Mouse (Mus musculus) neural tube, embryonic 15.5 days (tissue): ENCODE results near the gene Arhgef19. TPM values are rescaled to one million over a fixed set of nuclear protein-coding genes. Genes with fewer than 3 reads are reported as not detected.

Experiments
- ATAC-seq: fragments of 200-750 bp; cut with Nextera tagmentation; 2 replicates; pipeline ENCODE4 v1.8.0; 2017; ENCODE audit warnings: mild to moderate bottlenecking, moderate TSS enrichment, moderate library complexity; ENCODE audit not compliant: low FRiP score
- H3K27ac ChIP-seq: fragments of 300-500 bp; sonication (generic); replicated peaks from 2 replicates; pipeline ENCODE4 v1.5.1; 2015; ENCODE audit warnings: mild to moderate bottlenecking, inconsistent platforms
- H3K27me3 ChIP-seq: fragments of 300-500 bp; sonication (generic); replicated peaks from 2 replicates; pipeline ENCODE4 v1.6.1; 2015; ENCODE audit warnings: inconsistent platforms
- H3K36me3 ChIP-seq: fragments of 300-500 bp; sonication (generic); 2 replicates; pipeline ENCODE4 v1.6.1; 2015; ENCODE audit warnings: inconsistent platforms
- H3K4me1 ChIP-seq: fragments of 300-500 bp; sonication (generic); 2 replicates; pipeline ENCODE4 v1.6.1; 2015; ENCODE audit warnings: inconsistent platforms
- H3K4me2 ChIP-seq: fragments of 300-500 bp; sonication (generic); 2 replicates; pipeline ENCODE4 v1.6.1; 2015; ENCODE audit warnings: inconsistent platforms, mild to moderate bottlenecking, moderate library complexity
- H3K4me3 ChIP-seq: fragments of 300-500 bp; sonication (generic); replicated peaks from 2 replicates; pipeline ENCODE4 v1.5.1; 2015; ENCODE audit warnings: mild to moderate bottlenecking, inconsistent platforms
- H3K9ac ChIP-seq: fragments of 300-500 bp; sonication (generic); replicated peaks from 2 replicates; pipeline ENCODE4 v1.6.1; 2015; ENCODE audit warnings: mild to moderate bottlenecking, inconsistent platforms
- H3K9me3 ChIP-seq: fragments of 300-500 bp; sonication (generic); replicated peaks from 2 replicates; pipeline ENCODE4 v1.6.1; 2016; ENCODE audit warnings: inconsistent platforms
- WGBS: fragments of 180-500 bp; shearing (Covaris S2); methylation state at CpG from one replicate; pipeline ENCODE4 v1.1.7; 2015; ENCODE audit warnings: mixed read lengths; 5-methylcytosine and 5-hydroxymethylcytosine counted together
- polyA plus RNA-seq: library from polyadenylated mRNA; unstranded; fragments of >200 nt; fragmentation: Nextera tagmentation; extraction: Ambion mirVana; gene quantifications from 2 replicates; pipeline ENCODE4 v1.2.1, GENCODE M21; 2015

Arhgef19 gene
- 1.3 and 3.8 TPM in 2 replicates for polyA plus RNA-seq

DNA sequence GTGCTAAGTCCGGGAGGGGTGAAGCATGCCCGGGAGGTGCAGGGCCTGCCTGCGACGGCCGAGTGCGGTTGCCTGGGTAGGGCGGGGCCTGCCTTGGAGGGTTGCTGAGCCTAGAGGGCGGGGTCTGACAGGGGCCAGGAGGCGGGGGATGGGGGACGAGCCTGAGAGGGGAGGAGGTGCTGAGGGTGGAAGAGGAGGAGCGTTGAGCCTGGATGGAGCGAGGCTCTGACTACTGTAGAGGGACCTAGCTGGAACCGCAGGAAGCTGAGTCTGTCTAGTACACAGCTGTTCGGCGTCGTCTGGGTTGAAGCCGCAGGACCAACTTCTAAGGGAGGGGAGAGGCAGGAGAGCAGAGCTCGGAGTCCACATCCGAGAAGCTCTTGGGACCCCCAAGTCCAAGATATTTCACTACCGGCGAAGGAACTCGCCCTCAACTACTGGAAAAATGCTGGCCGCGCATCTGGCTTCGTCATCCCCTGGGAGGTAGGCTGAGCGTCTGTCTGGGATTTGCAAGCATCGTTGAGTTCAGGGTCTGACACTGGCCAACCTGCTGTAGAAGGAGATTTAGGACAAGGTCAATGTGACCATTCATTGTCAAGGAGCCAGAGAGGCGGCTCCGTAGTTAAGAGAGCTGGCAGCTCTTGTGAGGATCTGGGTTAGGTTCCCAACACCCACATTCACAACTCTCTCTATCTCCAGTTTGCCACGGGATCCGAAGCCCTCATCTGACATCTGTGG lies at the start of gene Arhgef19:
Arhgef19 (plus strand) TSS at position 112 of the 738 bp plus-strand sequence.
- peaks cover 67% of the 10 kb centered on the region for H3K27me3 ChIP-seq
- WGBS, result 2% methylated on average over 30 of the region's 31 CpGs
- H3K4me1 ChIP-seq, result peaks cover 43% of the 10 kb centered on the region
- peak; percentile 79 for ATAC-seq
- no peaks in the 10 kb centered on the region for H3K36me3 ChIP-seq
- H3K9ac ChIP-seq, result peak within 1 kb of the TSS; percentile 34
- peak within 1 kb of the TSS; percentile 35 for H3K4me3 ChIP-seq
- no peak within 1 kb of the TSS for H3K27ac ChIP-seq
- H3K9me3 ChIP-seq, result no peaks in the 10 kb centered on the region
- peak within 1 kb of the TSS; percentile 67 for H3K4me2 ChIP-seq

DNA sequence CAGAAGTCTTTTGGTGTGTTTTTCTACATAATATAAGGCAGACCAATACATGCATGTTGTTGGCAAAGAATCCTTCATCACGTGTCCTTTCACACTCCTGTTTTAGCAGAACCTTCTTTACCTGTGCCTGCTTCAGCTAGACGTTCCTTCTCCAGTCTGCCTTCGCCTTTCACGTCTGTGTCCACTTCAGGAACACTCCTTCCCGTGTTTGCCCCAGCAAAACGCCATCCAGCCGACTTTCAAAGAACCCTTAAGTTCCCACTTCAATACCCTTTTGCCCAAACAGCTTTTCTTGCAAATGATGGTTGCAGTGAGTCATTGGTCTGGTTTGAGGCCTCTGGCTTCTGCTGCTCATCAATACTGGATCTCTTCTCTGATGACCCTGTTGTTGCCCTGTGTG lies 48.0 kb upstream of the Arhgef19 start:
- peaks cover 40% of the 10 kb centered on the region for H3K36me3 ChIP-seq
- no peaks in the 10 kb centered on the region for H3K27me3 ChIP-seq
- H3K4me3 ChIP-seq, result no peak overlapping the region
- no peak overlapping the region for H3K9ac ChIP-seq
- H3K27ac ChIP-seq, result no peak overlapping the region
- no peak for ATAC-seq
- WGBS, result 95% methylated on average over 7 of the region's 7 CpGs
- H3K9me3 ChIP-seq, result no peaks in the 10 kb centered on the region
- H3K4me1 ChIP-seq, result peaks cover 9% of the 10 kb centered on the region; the same call in 1 of the 2 replicates
- H3K4me2 ChIP-seq, result no peak overlapping the region

DNA sequence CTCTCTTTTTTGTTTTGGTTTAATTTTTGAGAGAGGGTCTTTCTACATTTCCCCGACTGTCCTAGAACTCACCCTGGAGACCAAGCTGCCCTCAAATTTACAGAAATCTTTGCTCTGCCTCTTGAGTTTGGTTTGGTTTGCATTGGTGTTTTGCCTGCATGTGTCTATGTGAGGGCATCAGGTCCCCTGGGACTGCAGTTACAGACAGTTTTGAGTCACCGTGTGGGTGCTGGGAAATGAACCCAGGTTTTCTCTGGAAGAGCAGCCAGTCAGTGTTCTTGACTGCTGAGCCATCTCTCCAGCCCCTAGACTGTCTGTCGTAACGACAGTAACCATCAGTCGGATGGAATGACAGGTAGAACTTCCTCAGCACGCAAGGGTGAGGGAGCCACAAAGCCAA lies 44.7 kb upstream of the Arhgef19 start:
- WGBS, result 96% methylated on average over 6 of the region's 6 CpGs
- H3K4me3 ChIP-seq, result no peak overlapping the region
- no peak overlapping the region for H3K9ac ChIP-seq
- peaks cover 60% of the 10 kb centered on the region for H3K36me3 ChIP-seq
- ATAC-seq, result no peak
- H3K9me3 ChIP-seq, result no peaks in the 10 kb centered on the region
- no peak overlapping the region for H3K27ac ChIP-seq
- H3K4me1 ChIP-seq, result no peaks in the 10 kb centered on the region
- H3K27me3 ChIP-seq, result no peaks in the 10 kb centered on the region
- no peak overlapping the region for H3K4me2 ChIP-seq

DNA sequence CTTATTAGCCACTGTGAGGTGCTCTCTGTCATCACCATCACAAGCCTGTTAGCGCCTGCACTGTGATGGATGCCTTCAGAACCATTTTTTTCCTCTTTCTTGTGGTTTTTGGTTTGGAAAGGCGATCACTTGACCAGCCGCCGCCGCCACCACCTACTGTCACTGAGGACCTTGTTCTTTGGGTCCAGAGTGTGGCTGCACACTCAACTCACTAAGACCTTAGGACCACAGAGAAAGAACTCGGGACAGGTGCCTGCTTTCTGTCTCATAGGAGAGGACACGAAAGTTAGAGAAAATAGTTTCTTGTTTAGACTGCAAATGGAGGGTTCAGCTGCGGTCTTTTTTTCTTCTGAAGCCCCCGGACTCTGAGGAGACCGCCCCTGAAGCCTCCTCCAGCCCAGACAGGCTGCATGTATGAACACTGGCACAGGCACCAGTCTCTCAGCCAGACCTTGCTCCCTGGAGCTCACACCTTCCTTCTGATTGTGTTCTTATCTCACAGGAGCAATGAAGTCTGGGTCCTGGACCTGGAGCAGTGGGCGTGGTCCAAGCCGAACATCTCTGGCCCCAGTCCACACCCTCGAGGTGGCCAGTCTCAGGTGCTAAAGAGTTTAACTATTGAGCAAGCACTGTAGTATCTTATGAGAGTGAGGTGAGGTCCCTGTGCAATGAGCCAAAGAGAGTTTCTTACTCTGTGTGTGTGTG lies 42.2 kb upstream of the Arhgef19 start:
- peaks cover 73% of the 10 kb centered on the region for H3K36me3 ChIP-seq

DNA sequence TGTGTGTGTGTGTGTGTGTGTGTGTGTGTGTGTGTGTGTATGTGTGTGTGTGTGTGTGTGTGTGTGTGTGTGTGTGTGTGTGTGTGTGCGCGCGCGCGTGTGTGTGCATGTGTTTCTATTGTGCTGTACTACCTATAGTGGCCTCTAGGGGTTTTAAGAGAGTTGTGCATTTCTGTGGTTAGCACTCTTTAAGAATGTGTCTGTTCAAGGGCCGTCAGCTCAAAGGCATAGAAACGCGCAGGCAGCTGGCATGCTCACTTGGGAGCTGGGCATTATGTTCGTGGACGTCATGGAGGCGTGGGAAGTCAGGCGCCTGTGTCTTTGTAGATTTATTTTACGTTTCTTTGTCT lies 41.6 kb upstream of the Arhgef19 start:
- Histone ChIP-seq H3K4me2 (no peak overlapping the region), H3K9me3 (no peaks in the 10 kb centered on the region), H3K9ac (no peak overlapping the region), H3K4me1 (no peaks in the 10 kb centered on the region), H3K4me3 (no peak overlapping the region), H3K36me3 (peaks cover 77% of the 10 kb centered on the region), H3K27me3 (no peaks in the 10 kb centered on the region), H3K27ac (no peak overlapping the region)
- WGBS, result 90% methylated on average over 13 of the region's 13 CpGs
- no peak for ATAC-seq

More for the DNA sequence above, 42.2 kb upstream of the Arhgef19 start:
- Histone ChIP-seq H3K4me2 (no peak overlapping the region), H3K9me3 (no peaks in the 10 kb centered on the region), H3K9ac (no peak overlapping the region), H3K4me1 (no peaks in the 10 kb centered on the region), H3K4me3 (no peak overlapping the region), H3K27ac (no peak overlapping the region), H3K27me3 (no peaks in the 10 kb centered on the region)
- no peak for ATAC-seq
- WGBS, result 96% methylated on average over 13 of the region's 13 CpGs

DNA sequence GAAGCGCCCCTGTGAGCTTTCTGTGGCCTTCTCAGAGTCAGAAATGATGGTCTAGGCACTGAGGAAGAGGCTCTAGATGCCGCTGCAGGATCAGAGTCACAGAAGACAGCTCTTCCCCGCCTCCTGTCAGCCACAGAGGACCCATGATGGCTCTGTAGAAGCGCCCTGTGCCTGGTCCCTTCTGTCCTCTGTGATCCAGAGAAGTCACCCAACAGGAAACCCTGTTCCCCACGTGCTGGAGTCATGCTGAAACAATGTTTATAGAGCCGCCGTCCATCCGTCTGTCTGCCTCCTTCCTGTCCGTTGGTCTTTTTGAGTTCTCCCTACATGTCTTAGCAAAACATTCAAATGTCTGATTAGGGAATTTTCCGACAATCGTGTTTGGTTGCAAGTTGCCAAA lies 38.4 kb upstream of the Arhgef19 start:
- Histone ChIP-seq H3K4me2 (no peak overlapping the region), H3K27ac (no peak overlapping the region), H3K27me3 (no peaks in the 10 kb centered on the region), H3K9me3 (no peaks in the 10 kb centered on the region), H3K4me3 (no peak overlapping the region), H3K9ac (no peak overlapping the region), H3K36me3 (peaks cover 77% of the 10 kb centered on the region), H3K4me1 (peaks cover 4% of the 10 kb centered on the region; the same call in 1 of the 2 replicates)
- ATAC-seq, result no peak
- 85% methylated on average over 11 of the region's 11 CpGs for WGBS

DNA sequence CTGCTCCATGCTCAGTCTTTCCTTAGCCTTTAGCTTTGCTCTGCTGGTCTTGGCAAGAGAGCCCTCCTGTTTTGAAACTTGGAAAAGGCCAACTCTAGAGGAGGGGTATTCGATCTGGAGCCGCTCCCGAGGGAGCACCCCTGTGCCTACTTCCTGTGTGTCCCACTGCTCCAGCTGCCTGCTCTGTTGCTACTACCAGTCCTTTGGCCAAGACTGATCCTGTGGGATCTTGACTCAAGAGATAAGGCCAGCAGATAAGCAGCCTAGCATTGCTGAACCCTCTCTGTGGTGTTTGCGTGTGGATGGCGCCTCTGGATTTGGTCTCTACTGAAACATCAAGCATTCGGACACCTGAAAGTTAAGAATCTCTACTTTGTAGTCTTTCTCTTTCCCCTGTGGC lies 37.1 kb upstream of the Arhgef19 start:
- no peak for ATAC-seq
- 93% methylated on average over 6 of the region's 6 CpGs for WGBS
- no peak overlapping the region for H3K27ac ChIP-seq

DNA sequence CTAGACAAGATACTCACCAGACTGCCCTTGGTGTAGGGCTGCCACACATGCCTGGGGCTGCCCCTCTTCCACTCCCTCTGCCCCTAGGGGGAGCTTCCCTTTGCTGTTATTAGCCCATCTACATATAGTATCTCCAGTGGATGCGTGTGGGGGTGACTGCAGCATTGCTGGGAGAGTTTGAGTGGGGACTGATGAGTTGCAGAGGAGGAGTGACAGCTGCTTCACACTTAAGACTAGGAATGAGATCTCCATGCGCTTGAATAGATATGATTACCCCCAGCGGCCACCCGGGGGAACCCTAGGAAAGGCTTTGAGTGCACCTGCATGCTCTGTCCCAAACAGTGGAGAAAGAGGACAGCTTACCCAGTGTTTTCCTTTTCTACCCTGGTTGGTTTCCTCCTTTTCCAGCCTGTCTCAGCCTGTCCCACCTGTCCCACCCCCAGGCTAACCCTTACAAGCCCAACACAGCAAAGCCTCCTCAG lies 34.7 kb upstream of the Arhgef19 start:
- Histone ChIP-seq H3K27me3 (no peaks in the 10 kb centered on the region), H3K4me2 (no peak overlapping the region), H3K36me3 (peaks cover 51% of the 10 kb centered on the region), H3K4me3 (no peak overlapping the region), H3K27ac (no peak overlapping the region), H3K9ac (no peak overlapping the region), H3K4me1 (peaks cover 4% of the 10 kb centered on the region; the same call in 1 of the 2 replicates), H3K9me3 (no peaks in the 10 kb centered on the region)
- WGBS, result 80% methylated on average over 4 of the region's 4 CpGs
- no peak for ATAC-seq

More for the DNA sequence above, 37.1 kb upstream of the Arhgef19 start:
- Histone ChIP-seq H3K4me3 (no peak overlapping the region), H3K27me3 (no peaks in the 10 kb centered on the region), H3K9me3 (no peaks in the 10 kb centered on the region), H3K36me3 (peaks cover 67% of the 10 kb centered on the region), H3K4me1 (peaks cover 4% of the 10 kb centered on the region; the same call in 1 of the 2 replicates), H3K9ac (no peak overlapping the region), H3K4me2 (no peak overlapping the region)

DNA sequence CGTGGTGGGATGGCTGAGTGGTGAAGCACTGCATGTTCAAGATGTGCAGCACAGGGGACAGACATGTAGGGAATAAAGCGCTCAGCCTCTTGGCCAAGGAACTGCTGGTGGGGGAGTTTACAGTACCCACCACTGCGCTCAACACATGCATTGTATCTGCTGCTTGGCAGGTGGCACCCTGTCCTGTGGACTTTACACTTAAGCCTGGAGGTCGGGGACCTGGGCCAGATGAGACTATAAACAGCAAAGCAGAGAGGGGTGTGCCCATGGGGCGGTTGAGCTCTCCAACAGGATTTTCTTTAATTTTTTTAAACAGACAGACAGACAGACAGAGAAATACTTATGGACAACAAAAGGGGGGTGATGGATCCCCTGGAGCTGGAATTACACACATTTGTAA lies 32.2 kb upstream of the Arhgef19 start:
- 91% methylated on average over 5 of the region's 5 CpGs for WGBS

DNA sequence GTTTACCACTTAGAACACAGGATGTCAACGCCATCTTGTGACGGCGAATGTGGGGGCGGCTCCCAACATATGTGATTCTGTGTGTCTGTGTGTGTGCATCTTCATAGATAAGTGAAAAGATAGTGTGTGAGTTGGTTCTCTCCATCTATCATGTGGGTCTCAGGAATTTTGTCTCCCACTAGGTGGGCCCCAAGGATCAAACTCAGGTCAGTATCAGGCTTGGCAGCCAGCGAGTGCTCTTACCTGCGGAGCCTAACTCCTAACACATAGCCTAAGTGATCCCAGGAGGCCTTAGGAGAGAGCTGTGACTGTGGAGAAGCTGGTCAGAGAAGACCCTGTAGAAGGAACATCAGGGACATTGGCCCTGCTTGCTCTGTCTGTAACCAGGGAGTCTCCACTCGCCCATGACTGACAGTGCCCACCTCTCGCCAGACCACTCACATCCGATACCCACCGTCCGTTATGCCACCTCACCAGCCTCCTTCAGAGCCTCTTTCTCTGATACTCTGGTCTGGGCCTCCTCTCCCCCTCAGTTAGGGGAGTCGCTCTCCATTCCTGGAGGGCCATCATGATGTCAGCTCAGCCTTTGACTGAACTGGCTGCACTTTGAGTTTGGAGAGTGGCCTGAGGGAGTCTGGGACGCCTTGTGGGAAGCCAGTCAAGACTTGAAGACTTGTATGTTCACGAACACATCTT lies 28.6 kb upstream of the Arhgef19 start:
- Histone ChIP-seq H3K4me2 (peak overlapping the region; percentile 54), H3K4me1 (peaks cover 21% of the 10 kb centered on the region), H3K4me3 (peak overlapping the region; percentile 36), H3K27ac (peak overlapping the region; percentile 62), H3K9ac (0 out of 2 replicates have a peak overlapping the region, but pooled peaks have one; percentile 26), H3K36me3 (no peaks in the 10 kb centered on the region), H3K9me3 (no peaks in the 10 kb centered on the region), H3K27me3 (no peaks in the 10 kb centered on the region)
- 72% methylated on average over 14 of the region's 14 CpGs for WGBS
- ATAC-seq, result peak; percentile 21; the same call in 1 of the 2 replicates

More for the DNA sequence above, 32.2 kb upstream of the Arhgef19 start:
- H3K9me3 ChIP-seq, result no peaks in the 10 kb centered on the region
- H3K9ac ChIP-seq, result no peak overlapping the region
- no peaks in the 10 kb centered on the region for H3K27me3 ChIP-seq
- H3K4me2 ChIP-seq, result no peak overlapping the region
- ATAC-seq, result no peak
- peaks cover 26% of the 10 kb centered on the region for H3K36me3 ChIP-seq
- H3K4me1 ChIP-seq, result peaks cover 9% of the 10 kb centered on the region
- H3K4me3 ChIP-seq, result no peak overlapping the region
- no peak overlapping the region for H3K27ac ChIP-seq

DNA sequence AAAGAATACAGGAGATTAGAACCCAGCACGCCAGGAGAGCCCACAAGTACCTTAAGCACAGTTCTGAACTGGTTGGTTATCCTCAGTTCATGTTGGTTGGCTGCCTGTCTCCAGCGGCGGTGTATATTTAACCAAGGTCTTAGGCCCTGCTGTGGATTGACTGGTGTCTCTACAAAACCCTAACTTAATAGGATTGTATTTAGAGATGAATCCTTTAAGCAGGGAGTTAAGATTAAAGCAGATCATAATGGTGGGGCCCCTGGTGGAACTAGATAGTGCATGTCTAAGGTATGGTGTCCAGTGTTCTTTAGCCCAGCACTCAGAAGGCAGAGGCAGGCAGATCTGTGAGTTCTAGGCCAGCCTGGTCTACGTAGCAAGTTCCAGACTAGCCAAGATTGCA lies 27.7 kb upstream of the Arhgef19 start:
- no peak overlapping the region for H3K4me2 ChIP-seq
- H3K9me3 ChIP-seq, result no peaks in the 10 kb centered on the region
- WGBS, result 93% methylated on average over 4 of the region's 4 CpGs
- no peaks in the 10 kb centered on the region for H3K36me3 ChIP-seq
- no peak overlapping the region for H3K27ac ChIP-seq
- no peak for ATAC-seq
- H3K9ac ChIP-seq, result no peak overlapping the region
- H3K4me1 ChIP-seq, result peaks cover 21% of the 10 kb centered on the region
- no peaks in the 10 kb centered on the region for H3K27me3 ChIP-seq
- no peak overlapping the region for H3K4me3 ChIP-seq
